Mouse (Mus musculus): ENCODE measurements at regions not wholly inside any gene's neighbourhood (a gene's known extent, or its start where the extent isn't known, plus 50 kb on each side); places are given as distances from the start of the nearest gene placed in this dataset.

GRCm38 (mm10) chr13:45145129-45145528 is 66.6 kb downstream of the Gm9817 start:
- no peak for TF ChIP-seq CTCF (IDR thresholded peaks at IDR 0.05; ENCODE audit: low read depth)
- TF ChIP-seq EP300 (IDR thresholded peaks at IDR 0.05; ENCODE audit: low read depth), result no peak

Measured in heart, postnatal 0 days (tissue).